Mouse (Mus musculus) liver, adult (tissue): ENCODE data around the gene Ptdss2.

Experiments used
- GATA4 ChIP-seq: IDR thresholded peaks from 2 replicates; pipeline ENCODE4 v1.6.1; 2014; ENCODE audit warnings: mild to moderate bottlenecking, low read length; ENCODE audit not compliant: insufficient replicate concordance

Gene Ptdss2

GRCm38 (mm10) chr7:141146043-141146595 is 23.9 kb downstream of the Ptdss2 start:
- TF ChIP-seq GATA4: no peak

- no peak for TF ChIP-seq GATA4
Observed at GRCm38 (mm10) chr7:141147044-141147443, 24.9 kb downstream of the Ptdss2 start.

GRCm38 (mm10) chr7:141148639-141149038 is 26.5 kb downstream of the Ptdss2 start:
- TF ChIP-seq GATA4: no peak

- TF ChIP-seq GATA4: no peak
Observed at GRCm38 (mm10) chr7:141155362-141155761, 33.2 kb downstream of the Ptdss2 start.

- TF ChIP-seq GATA4: no peak
Observed at GRCm38 (mm10) chr7:141164397-141164796, 42.2 kb downstream of the Ptdss2 start.

- no peak for TF ChIP-seq GATA4
Observed at GRCm38 (mm10) chr7:141164850-141165249, 42.7 kb downstream of the Ptdss2 start.

GRCm38 (mm10) chr7:141167901-141168517 is 45.8 kb downstream of the Ptdss2 start:
- no peak for TF ChIP-seq GATA4

- TF ChIP-seq GATA4: no peak
Observed at GRCm38 (mm10) chr7:141168518-141168953, 46.4 kb downstream of the Ptdss2 start.

- no peak for TF ChIP-seq GATA4
Observed at GRCm38 (mm10) chr7:141169300-141169699, 47.1 kb downstream of the Ptdss2 start.

GRCm38 (mm10) chr7:141169866-141170265 is 47.7 kb downstream of the Ptdss2 start:
- no peak for TF ChIP-seq GATA4

- no peak; the same call in 1 of the 2 replicates for TF ChIP-seq GATA4
Observed at GRCm38 (mm10) chr7:141172116-141173006, 50.2 kb downstream of the Ptdss2 start, which contains the start of gene Rnh1. Gene Rnh1, minus strand, starts transcription at chr7:141172857.

GRCm38 (mm10) chr7:141173323-141173850 is 51.2 kb downstream of the Ptdss2 start:
- no peak for TF ChIP-seq GATA4

- no peak for TF ChIP-seq GATA4
Observed at GRCm38 (mm10) chr7:141175068-141175467, 52.9 kb downstream of the Ptdss2 start.

GRCm38 (mm10) chr7:141176173-141176572 is 54.0 kb downstream of the Ptdss2 start:
- no peak for TF ChIP-seq GATA4

GRCm38 (mm10) chr7:141188194-141188593 is 66.0 kb downstream of the Ptdss2 start:
- no peak for TF ChIP-seq GATA4
